Mouse (Mus musculus) neural tube, embryonic 13.5 days (tissue): ENCODE measurements around the gene Sbno2. TPM values are rescaled to one million over a fixed set of nuclear protein-coding genes. Genes with fewer than 3 reads are reported as not detected.

Experiments used
- ATAC-seq: fragments of 200-750 bp; cut with Nextera tagmentation; 2 replicates; pipeline ENCODE4 v1.8.0; 2017; ENCODE audit warnings: low read depth, mild to moderate bottlenecking, moderate TSS enrichment, moderate library complexity
- H3K27ac ChIP-seq: fragments of 300-500 bp; sonication (generic); replicated peaks from 2 replicates; pipeline ENCODE4 v1.5.1; 2015; ENCODE audit warnings: moderate library complexity, mild to moderate bottlenecking, inconsistent platforms
- H3K27me3 ChIP-seq: fragments of 300-500 bp; sonication (generic); 2 replicates; pipeline ENCODE4 v1.6.1; 2015; ENCODE audit warnings: mild to moderate bottlenecking, inconsistent platforms
- H3K36me3 ChIP-seq: fragments of 300-500 bp; sonication (generic); 2 replicates; pipeline ENCODE4 v1.6.1; 2015; ENCODE audit warnings: mild to moderate bottlenecking, inconsistent platforms
- H3K4me1 ChIP-seq: fragments of 300-500 bp; sonication (generic); replicated peaks from 2 replicates; pipeline ENCODE4 v1.6.1; 2015; ENCODE audit warnings: inconsistent platforms
- H3K4me2 ChIP-seq: fragments of 300-500 bp; sonication (generic); 2 replicates; pipeline ENCODE4 v1.6.1; 2015; ENCODE audit warnings: inconsistent platforms, mild to moderate bottlenecking, moderate library complexity
- H3K4me3 ChIP-seq: fragments of 300-500 bp; sonication (generic); 2 replicates; pipeline ENCODE4 v1.5.1; 2015; ENCODE audit warnings: mild to moderate bottlenecking, inconsistent platforms
- H3K9ac ChIP-seq: fragments of 300-500 bp; sonication (generic); 2 replicates; pipeline ENCODE4 v1.6.1; 2015; ENCODE audit warnings: moderate library complexity, mild to moderate bottlenecking, inconsistent platforms
- H3K9me3 ChIP-seq: fragments of 300-500 bp; sonication (generic); 2 replicates; pipeline ENCODE4 v1.6.1; 2016; ENCODE audit warnings: inconsistent platforms
- WGBS: fragments of 180-500 bp; shearing (Covaris S2); methylation state at CpG from one replicate; pipeline ENCODE4 v1.1.7; 2015; 5-methylcytosine and 5-hydroxymethylcytosine counted together
- polyA plus RNA-seq: library from polyadenylated mRNA; unstranded; fragments of >200 nt; fragmentation: Nextera tagmentation; extraction: Ambion mirVana; gene quantifications from 2 replicates; pipeline ENCODE4 v1.2.1, GENCODE M21; 2015

The Sbno2 gene
- polyA plus RNA-seq, 1 experiment from 2014 or later: 12.9 TPM

GRCm38 (mm10) chr10:80098630-80099029 lies 6.7 kb downstream of the Sbno2 start:
- no peak overlapping the region for H3K4me2 ChIP-seq
- 85% methylated on average over 5 of the region's 5 CpGs for WGBS
- H3K9me3 ChIP-seq: no peaks in the 10 kb centered on the region
- ATAC-seq: no peak
- no peak overlapping the region for H3K27ac ChIP-seq
- H3K36me3 ChIP-seq: no peaks in the 10 kb centered on the region
- H3K4me3 ChIP-seq: no peak overlapping the region
- no peaks in the 10 kb centered on the region for H3K27me3 ChIP-seq
- H3K4me1 ChIP-seq: peaks cover 34% of the 10 kb centered on the region
- H3K9ac ChIP-seq: no peak overlapping the region

GRCm38 (mm10) chr10:80097275-80097674 lies 8.1 kb downstream of the Sbno2 start:
- Histone ChIP-seq H3K4me1 (peaks cover 28% of the 10 kb centered on the region), H3K36me3 (no peaks in the 10 kb centered on the region), H3K27ac (no peak overlapping the region), H3K9me3 (no peaks in the 10 kb centered on the region), H3K4me2 (no peak overlapping the region), H3K9ac (no peak overlapping the region), H3K4me3 (no peak overlapping the region), H3K27me3 (no peaks in the 10 kb centered on the region)
- no peak for ATAC-seq
- WGBS: 10% methylated on average over 7 of the region's 7 CpGs

- Histone ChIP-seq H3K4me1 (peaks cover 13% of the 10 kb centered on the region; the same call in 1 of the 2 replicates), H3K27me3 (no peaks in the 10 kb centered on the region), H3K27ac (no peak overlapping the region), H3K4me3 (no peak overlapping the region), H3K9ac (peak overlapping the region; percentile 8; the same call in 1 of the 2 replicates), H3K4me2 (no peak overlapping the region), H3K36me3 (no peaks in the 10 kb centered on the region), H3K9me3 (no peaks in the 10 kb centered on the region)
- no peak for ATAC-seq
- 94% methylated on average over 5 of the region's 5 CpGs for WGBS
These were observed 9.8 kb downstream of the Sbno2 start for GRCm38 (mm10) chr10:80095547-80095946.

- Histone ChIP-seq H3K4me1 (peaks cover 9% of the 10 kb centered on the region; the same call in 1 of the 2 replicates), H3K27me3 (no peaks in the 10 kb centered on the region), H3K27ac (no peak overlapping the region), H3K36me3 (no peaks in the 10 kb centered on the region), H3K9me3 (no peaks in the 10 kb centered on the region), H3K4me2 (no peak overlapping the region), H3K4me3 (no peak overlapping the region), H3K9ac (no peak overlapping the region)
- no peak for ATAC-seq
- 90% methylated on average over 3 of the region's 3 CpGs for WGBS
These were observed 10.7 kb downstream of the Sbno2 start for GRCm38 (mm10) chr10:80094684-80095083.

- no peak for ATAC-seq
- H3K9me3 ChIP-seq: no peaks in the 10 kb centered on the region
- H3K4me2 ChIP-seq: no peak overlapping the region
- peaks cover 10% of the 10 kb centered on the region; the same call in 1 of the 2 replicates for H3K4me1 ChIP-seq
- no peak overlapping the region for H3K4me3 ChIP-seq
- H3K27me3 ChIP-seq: no peaks in the 10 kb centered on the region
- 94% methylated on average over 6 of the region's 6 CpGs for WGBS
- no peak overlapping the region for H3K27ac ChIP-seq
- H3K36me3 ChIP-seq: no peaks in the 10 kb centered on the region
- H3K9ac ChIP-seq: no peak overlapping the region
These were observed 11.3 kb downstream of the Sbno2 start for GRCm38 (mm10) chr10:80094085-80094484.

GRCm38 (mm10) chr10:80092690-80093089 lies 12.7 kb downstream of the Sbno2 start:
- Histone ChIP-seq H3K9ac (no peak overlapping the region), H3K4me3 (no peak overlapping the region), H3K27me3 (no peaks in the 10 kb centered on the region), H3K4me2 (no peak overlapping the region), H3K4me1 (peaks cover 12% of the 10 kb centered on the region; the same call in 1 of the 2 replicates), H3K36me3 (no peaks in the 10 kb centered on the region), H3K9me3 (no peaks in the 10 kb centered on the region), H3K27ac (no peak overlapping the region)
- ATAC-seq: no peak
- 78% methylated on average over 5 of the region's 5 CpGs for WGBS

GRCm38 (mm10) chr10:80091527-80091926 lies 13.8 kb downstream of the Sbno2 start:
- Histone ChIP-seq H3K27me3 (no peaks in the 10 kb centered on the region), H3K4me3 (no peak overlapping the region), H3K4me1 (peaks cover 4% of the 10 kb centered on the region; the same call in 1 of the 2 replicates), H3K9ac (no peak overlapping the region), H3K36me3 (no peaks in the 10 kb centered on the region), H3K9me3 (no peaks in the 10 kb centered on the region), H3K4me2 (no peak overlapping the region), H3K27ac (no peak overlapping the region)
- ATAC-seq: no peak
- 89% methylated on average over 6 of the region's 6 CpGs for WGBS

- Histone ChIP-seq H3K9me3 (no peaks in the 10 kb centered on the region), H3K27me3 (no peaks in the 10 kb centered on the region), H3K27ac (no peak overlapping the region), H3K4me2 (no peak overlapping the region), H3K4me1 (peaks cover 4% of the 10 kb centered on the region; the same call in 1 of the 2 replicates), H3K36me3 (peaks cover 11% of the 10 kb centered on the region), H3K4me3 (no peak overlapping the region), H3K9ac (no peak overlapping the region)
- no peak for ATAC-seq
- 51% methylated on average over 4 of the region's 4 CpGs for WGBS
These were observed 16.2 kb downstream of the Sbno2 start for GRCm38 (mm10) chr10:80089146-80089545.

GRCm38 (mm10) chr10:80087483-80087882 lies 17.9 kb downstream of the Sbno2 start:
- H3K27me3 ChIP-seq: no peaks in the 10 kb centered on the region
- H3K9ac ChIP-seq: no peak overlapping the region
- H3K4me1 ChIP-seq: peaks cover 4% of the 10 kb centered on the region; the same call in 1 of the 2 replicates
- peaks cover 28% of the 10 kb centered on the region for H3K36me3 ChIP-seq
- no peaks in the 10 kb centered on the region for H3K9me3 ChIP-seq
- ATAC-seq: no peak
- 91% methylated on average over 8 of the region's 8 CpGs for WGBS
- no peak overlapping the region for H3K4me3 ChIP-seq
- no peak overlapping the region for H3K27ac ChIP-seq
- no peak overlapping the region for H3K4me2 ChIP-seq

GRCm38 (mm10) chr10:80086847-80087246 lies 18.5 kb downstream of the Sbno2 start:
- ATAC-seq: no peak
- H3K27me3 ChIP-seq: no peaks in the 10 kb centered on the region
- peaks cover 34% of the 10 kb centered on the region for H3K36me3 ChIP-seq
- H3K9ac ChIP-seq: no peak overlapping the region
- H3K4me3 ChIP-seq: no peak overlapping the region
- 83% methylated on average over 3 of the region's 3 CpGs for WGBS
- no peak overlapping the region for H3K27ac ChIP-seq
- no peak overlapping the region for H3K4me2 ChIP-seq
- peaks cover 4% of the 10 kb centered on the region; the same call in 1 of the 2 replicates for H3K4me1 ChIP-seq
- H3K9me3 ChIP-seq: no peaks in the 10 kb centered on the region

- H3K4me1 ChIP-seq: peaks cover 4% of the 10 kb centered on the region; the same call in 1 of the 2 replicates
- WGBS: 65% methylated on average over 9 of the region's 9 CpGs
- H3K36me3 ChIP-seq: peaks cover 53% of the 10 kb centered on the region
- no peak overlapping the region for H3K4me3 ChIP-seq
- H3K9ac ChIP-seq: no peak overlapping the region
- H3K27me3 ChIP-seq: no peaks in the 10 kb centered on the region
- no peak for ATAC-seq
- H3K9me3 ChIP-seq: no peaks in the 10 kb centered on the region
- no peak overlapping the region for H3K4me2 ChIP-seq
- no peak overlapping the region for H3K27ac ChIP-seq
These were observed 20.4 kb downstream of the Sbno2 start for GRCm38 (mm10) chr10:80084817-80085487.

GRCm38 (mm10) chr10:80081075-80081474 lies 24.3 kb downstream of the Sbno2 start:
- no peak overlapping the region for H3K4me2 ChIP-seq
- H3K27me3 ChIP-seq: no peaks in the 10 kb centered on the region
- no peak overlapping the region for H3K4me3 ChIP-seq
- H3K4me1 ChIP-seq: no peaks in the 10 kb centered on the region
- peaks cover 78% of the 10 kb centered on the region for H3K36me3 ChIP-seq
- H3K9me3 ChIP-seq: no peaks in the 10 kb centered on the region
- no peak overlapping the region for H3K27ac ChIP-seq
- no peak overlapping the region for H3K9ac ChIP-seq
- ATAC-seq: no peak
- 79% methylated on average over 3 of the region's 3 CpGs for WGBS
